In genomic region chr9:22224536-22225503, GRCm38 (mm10) we compare ENCODE assay signal across 8 mouse cellular contexts. TPM values are rescaled to one million over a fixed set of nuclear protein-coding genes. Genes with fewer than 3 reads are reported as not detected.
DNase-seq lines count a peak whose midpoint lies in the region; ATAC-seq and TF ChIP-seq lines count a peak whose summit lies in the region.

No protein-coding gene starts in this region.

- no peaks in the 10 kb centered on the region for H3K36me3 ChIP-seq in forebrain, embryonic 15.5 days
- H3K36me3 ChIP-seq in lung, embryonic 16.5 days (ENCODE audit: control insufficient read depth, insufficient read depth, low read length): no peaks in the 10 kb centered on the region; the same call in 1 of the 2 replicates

- ATAC-seq in forebrain, embryonic 15.5 days (replicated peaks): peak; percentile 80; the same call in 1 of the 2 replicates
- ATAC-seq in lung, embryonic 16.5 days (ENCODE audit: low read depth): peak; percentile 40

- TF ChIP-seq CTCF in olfactory bulb, adult 2 months (IDR thresholded peaks at IDR 0.05; ENCODE audit: insufficient read depth, low read depth, low read length): no peak

- 0 out of 2 replicates have a peak, but pooled peaks cover 4% of the 10 kb centered on the region for H3K4me1 ChIP-seq in forebrain, embryonic 15.5 days
- H3K4me1 ChIP-seq in lung, embryonic 16.5 days (replicated peaks; ENCODE audit: control insufficient read depth, insufficient read depth, low read length): peaks cover 3% of the 10 kb centered on the region; the same call in 1 of the 2 replicates
- no peaks in the 10 kb centered on the region for H3K4me1 ChIP-seq in olfactory bulb, adult 2 months (ENCODE audit: control insufficient read depth, insufficient read depth, low read length)

- no peaks in the 10 kb centered on the region for H3K27me3 ChIP-seq in forebrain, embryonic 15.5 days
- no peaks in the 10 kb centered on the region for H3K27me3 ChIP-seq in lung, embryonic 16.5 days (ENCODE audit: control insufficient read depth, insufficient read depth, low read depth, low read length)

- peak overlapping the region; percentile 89 for H3K27ac ChIP-seq in forebrain, embryonic 15.5 days (replicated peaks)
- H3K27ac ChIP-seq in lung, embryonic 16.5 days (ENCODE audit: low read length): peak overlapping the region; percentile 98
- no peak overlapping the region; the same call in 1 of the 2 replicates for H3K27ac ChIP-seq in olfactory bulb, adult 2 months (ENCODE audit: insufficient read depth, low read depth, low read length)

- 27% methylated on average over 17 of the region's 17 CpGs for WGBS in forebrain, embryonic 15.5 days
- WGBS in lung, embryonic 16.5 days: 23% methylated on average over 17 of the region's 17 CpGs
- WGBS in olfactory bulb, adult 2 months: 23% methylated on average over 17 of the region's 17 CpGs

- TF ChIP-seq POLR2A in olfactory bulb, adult 2 months (IDR thresholded peaks at IDR 0.05; ENCODE audit: insufficient read depth, low read depth, low read length): no peak

- peak overlapping the region; percentile 70 for H3K4me2 ChIP-seq in forebrain, embryonic 15.5 days (replicated peaks)
- peak overlapping the region; percentile 78 for H3K4me2 ChIP-seq in lung, embryonic 16.5 days (ENCODE audit: low read depth, low read length)

- peak overlapping the region; percentile 37 for H3K9ac ChIP-seq in forebrain, embryonic 15.5 days (replicated peaks)
- H3K9ac ChIP-seq in lung, embryonic 16.5 days (ENCODE audit: low read length): peak overlapping the region; percentile 61

- DNase-seq in urinary bladder, postnatal 14 days (ENCODE audit: low spot score): peak; percentile 10
- no peak for DNase-seq in urinary bladder, postnatal 4 days (ENCODE audit: low spot score in 2 of 2)
- peak; percentile 37 for DNase-seq in cerebellum, adult 11-12 months
- peak; percentile 29 for DNase-seq in kidney, adult 9 months
- DNase-seq in Muller cell, postnatal 12 days (ENCODE audit: inconsistent ontology term): no peak

- H3K4me3 ChIP-seq in forebrain, embryonic 15.5 days: peak overlapping the region; percentile 89
- peak overlapping the region; percentile 88 for H3K4me3 ChIP-seq in lung, embryonic 16.5 days (ENCODE audit: low read length)
- peak overlapping the region; percentile 98 for H3K4me3 ChIP-seq in olfactory bulb, adult 2 months (ENCODE audit: insufficient read depth, low read depth, low read length)

- no peaks in the 10 kb centered on the region for H3K9me3 ChIP-seq in forebrain, embryonic 15.5 days
- H3K9me3 ChIP-seq in lung, embryonic 16.5 days (ENCODE audit: control insufficient read depth, low read length): peaks cover 3% of the 10 kb centered on the region; the same call in 1 of the 2 replicates

RNA-seq across cellular contexts. Expression of gene Zfp809, which starts 0.7 kb away (rescaled TPM):
- polyA plus RNA-seq in forebrain, embryonic 15.5 days (2015; fragmentation: Nextera tagmentation; extraction: Ambion mirVana): 10.3 TPM in 2 replicates
- polyA plus RNA-seq in lung, embryonic 16.5 days (2015; fragmentation: Nextera tagmentation; extraction: Ambion mirVana): 23.9 and 26.5 TPM in 2 replicates
- not detected in 2 replicates for polyA plus RNA-seq in olfactory bulb, adult 2 months (2012; ENCODE audit: insufficient read depth, insufficient read length, low replicate concordance, missing spikeins)

RNA-seq across cellular contexts. Expression of gene Zfp599, which starts 34.9 kb away (rescaled TPM):
- polyA plus RNA-seq in forebrain, embryonic 15.5 days (2015; fragmentation: Nextera tagmentation; extraction: Ambion mirVana): 11.3 and 12.4 TPM in 2 replicates
- polyA plus RNA-seq in lung, embryonic 16.5 days (2015; fragmentation: Nextera tagmentation; extraction: Ambion mirVana): 4.3 and 5.3 TPM in 2 replicates
- polyA plus RNA-seq in olfactory bulb, adult 2 months (2012; ENCODE audit: insufficient read depth, insufficient read length, low replicate concordance, missing spikeins): not detected in 2 replicates

RNA-seq across cellular contexts. Expression of gene Zfp872, which starts 36.9 kb away (rescaled TPM):
- 0.18 and 0.19 TPM in 2 replicates for polyA plus RNA-seq in forebrain, embryonic 15.5 days (2015; fragmentation: Nextera tagmentation; extraction: Ambion mirVana)
- 1.4 and 1.6 TPM in 2 replicates for polyA plus RNA-seq in lung, embryonic 16.5 days (2015; fragmentation: Nextera tagmentation; extraction: Ambion mirVana)
- not detected in 2 replicates for polyA plus RNA-seq in olfactory bulb, adult 2 months (2012; ENCODE audit: insufficient read depth, insufficient read length, low replicate concordance, missing spikeins)

Comparison
In these comparisons a context has a peak if more than half of its experiments do, and no peak if none do; other contexts are left out.
1. DNase-seq: peak in urinary bladder, postnatal 14 days (single experiment), cerebellum, adult 11-12 months (single experiment) and kidney, adult 9 months (single experiment); none in urinary bladder, postnatal 4 days (0 of 2) and Muller cell, postnatal 12 days (single experiment).
2. RNA of gene Zfp809, which starts 0.7 kb away (polyA plus RNA-seq): 23.9 to 26.5 TPM in lung, embryonic 16.5 days and 10.3 TPM in forebrain, embryonic 15.5 days; not detected in olfactory bulb, adult 2 months; every median in the first group is over 10 times any median in the second.
3. Peak in every context shown above with its lines, with median percentiles within 50 percentile points of each other: H3K4me3 ChIP-seq.